Mouse (Mus musculus) liver, postnatal 0 days (tissue): ENCODE measurements at regions not wholly inside any gene's neighbourhood (a gene's known extent, or its start where the extent isn't known, plus 50 kb on each side); places are given as distances from the start of the nearest gene placed in this dataset.

Experiments
- CTCF ChIP-seq: sonication (generic); IDR thresholded peaks from 2 replicates; pipeline ENCODE4 v1.5.1; 2016; ENCODE audit warnings: antibody characterized with exemption, low read depth
- EP300 ChIP-seq: IDR thresholded peaks from 2 replicates; pipeline ENCODE4 v1.6.1; 2016; ENCODE audit warnings: antibody characterized with exemption, low read depth, mild to moderate bottlenecking

DNA sequence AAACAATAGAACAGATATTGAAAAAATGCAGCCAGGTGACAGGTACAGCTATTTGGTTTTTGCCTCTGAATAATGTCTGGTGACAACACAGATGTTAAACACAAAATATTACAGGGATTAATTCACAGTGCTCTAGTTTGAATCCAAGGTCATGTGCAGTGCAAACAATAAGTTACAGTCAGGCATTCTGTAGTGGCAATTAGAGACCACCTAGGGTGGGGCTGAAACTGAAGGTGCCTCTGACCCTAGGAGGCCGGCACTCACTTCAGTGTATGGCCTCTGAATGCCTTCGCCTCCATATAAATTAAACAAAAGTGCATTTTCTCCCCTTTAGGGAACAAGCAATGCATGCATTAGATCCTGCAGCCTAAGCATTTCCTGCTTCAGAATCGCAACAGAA, 1162.5 kb upstream of the Adgrl2 start:
- TF ChIP-seq CTCF (no peak), EP300 (no peak)
